Mouse (Mus musculus): Measurements from ENCODE around the gene Ccp110.

DNA sequence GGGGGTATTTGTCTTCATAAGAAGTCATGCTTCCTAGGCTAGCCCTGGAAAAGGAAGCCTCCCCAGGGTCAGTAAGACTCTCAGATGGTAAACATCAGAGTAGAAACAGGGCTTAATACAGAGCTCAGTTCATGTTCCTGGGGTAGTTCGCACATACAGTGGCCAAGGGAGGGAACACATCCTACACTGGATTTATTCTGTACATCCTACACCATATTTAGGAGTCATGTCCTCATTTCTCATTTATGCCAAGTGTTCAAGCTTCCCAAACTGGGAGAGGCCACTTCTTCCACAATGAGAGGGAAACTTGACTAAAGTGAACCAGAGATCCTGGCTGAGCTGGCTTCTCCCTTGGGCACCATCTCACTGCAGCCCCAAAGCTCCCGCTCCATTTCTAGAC lies 44.6 kb upstream of the Ccp110 start:
- TF ChIP-seq CTCF (IDR thresholded peaks at IDR 0.05; ENCODE audit: extremely low read depth, insufficient read depth, low read length) (no peak), POLR2A (IDR thresholded peaks at IDR 0.05; ENCODE audit: extremely low read depth, insufficient read depth, low read length) (no peak)

Measured in cortical plate, adult 2 months (tissue).